Mouse (Mus musculus): Measurements from ENCODE around the gene Otogl. TPM values are rescaled to one million over a fixed set of nuclear protein-coding genes. Genes with fewer than 3 reads are reported as not detected.

Gene Otogl
- 0.09 and 0.11 TPM in 2 replicates for polyA plus RNA-seq (2015; fragmentation: Nextera tagmentation; extraction: Ambion mirVana)

GRCm38 (mm10) chr10:107912084-107912573 lies at the start of gene Otogl:
Gene Otogl (minus strand): TSS chr10:107912134.
- H3K9ac ChIP-seq = no peak within 1 kb of the TSS
- 54% methylated on average over 7 of the region's 7 CpGs for WGBS
- no peak within 1 kb of the TSS for H3K27ac ChIP-seq (replicated peaks)
- H3K4me2 ChIP-seq = no peak within 1 kb of the TSS
- H3K36me3 ChIP-seq = no peaks in the 10 kb centered on the region
- ATAC-seq (ENCODE audit: extremely low read depth, insufficient number of reproducible peaks, low FRiP score, low TSS enrichment) = no peak
- H3K4me1 ChIP-seq = peaks cover 16% of the 10 kb centered on the region
- H3K4me3 ChIP-seq = no peak within 1 kb of the TSS
- H3K9me3 ChIP-seq = peaks cover 10% of the 10 kb centered on the region
- no peaks in the 10 kb centered on the region for H3K27me3 ChIP-seq (replicated peaks)

GRCm38 (mm10) chr10:107956588-107956987 lies 44.7 kb upstream of the Otogl start:
- no peak for ATAC-seq (ENCODE audit: extremely low read depth, insufficient number of reproducible peaks, low FRiP score, low TSS enrichment)
- Histone ChIP-seq H3K27me3 (replicated peaks) (no peaks in the 10 kb centered on the region), H3K4me1 (peaks cover 4% of the 10 kb centered on the region), H3K4me2 (no peak overlapping the region), H3K4me3 (no peak overlapping the region), H3K9ac (no peak overlapping the region), H3K36me3 (no peaks in the 10 kb centered on the region), H3K27ac (replicated peaks) (no peak overlapping the region), H3K9me3 (peaks cover 4% of the 10 kb centered on the region; the same call in 1 of the 2 replicates)
- WGBS = 81% methylated on average over 5 of the region's 5 CpGs

GRCm38 (mm10) chr10:107954444-107954843 lies 42.5 kb upstream of the Otogl start:
- 82% methylated on average over 6 of the region's 6 CpGs for WGBS
- Histone ChIP-seq H3K9ac (no peak overlapping the region), H3K4me1 (peaks cover 5% of the 10 kb centered on the region), H3K4me2 (no peak overlapping the region), H3K4me3 (no peak overlapping the region), H3K36me3 (no peaks in the 10 kb centered on the region), H3K27ac (replicated peaks) (no peak overlapping the region), H3K27me3 (replicated peaks) (no peaks in the 10 kb centered on the region), H3K9me3 (no peaks in the 10 kb centered on the region)
- no peak for ATAC-seq (ENCODE audit: extremely low read depth, insufficient number of reproducible peaks, low FRiP score, low TSS enrichment)

GRCm38 (mm10) chr10:107951596-107951995 lies 39.7 kb upstream of the Otogl start:
- no peaks in the 10 kb centered on the region for H3K27me3 ChIP-seq (replicated peaks)
- H3K4me2 ChIP-seq = no peak overlapping the region
- no peaks in the 10 kb centered on the region for H3K9me3 ChIP-seq
- H3K4me3 ChIP-seq = no peak overlapping the region
- ATAC-seq (ENCODE audit: extremely low read depth, insufficient number of reproducible peaks, low FRiP score, low TSS enrichment) = no peak
- no peak overlapping the region for H3K9ac ChIP-seq
- H3K4me1 ChIP-seq = peaks cover 7% of the 10 kb centered on the region
- no peak overlapping the region for H3K27ac ChIP-seq (replicated peaks)
- no peaks in the 10 kb centered on the region for H3K36me3 ChIP-seq
- whole genome bisulfite sequencing = 50% methylated on average over 6 of the region's 6 CpGs

GRCm38 (mm10) chr10:107949945-107950344 lies 38.0 kb upstream of the Otogl start:
- Histone ChIP-seq H3K4me3 (no peak overlapping the region), H3K36me3 (no peaks in the 10 kb centered on the region), H3K9ac (no peak overlapping the region), H3K9me3 (no peaks in the 10 kb centered on the region), H3K27me3 (replicated peaks) (no peaks in the 10 kb centered on the region), H3K4me1 (peaks cover 11% of the 10 kb centered on the region), H3K27ac (replicated peaks) (no peak overlapping the region), H3K4me2 (no peak overlapping the region)
- no peak for ATAC-seq (ENCODE audit: extremely low read depth, insufficient number of reproducible peaks, low FRiP score, low TSS enrichment)
- WGBS = 86% methylated on average over 5 of the region's 5 CpGs

DNA sequence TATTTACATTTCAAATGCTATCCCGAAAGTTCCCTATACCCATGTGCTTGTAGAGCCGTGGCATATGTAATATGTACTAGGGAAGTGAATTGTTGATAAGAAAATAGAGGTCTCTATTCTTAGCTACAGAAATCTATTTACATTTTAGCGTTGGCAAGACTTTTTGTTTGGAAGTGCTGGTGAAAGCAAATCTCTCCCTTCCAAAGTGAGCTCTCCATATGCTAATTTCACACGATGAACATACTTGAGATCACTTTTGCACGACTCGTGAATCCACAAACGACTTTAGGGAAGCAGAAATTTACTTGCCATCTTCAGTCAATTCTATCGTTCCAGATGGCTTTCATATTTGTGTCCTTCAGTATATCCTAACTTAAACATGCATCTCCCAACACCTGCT lies 36.7 kb upstream of the Otogl start:
- H3K4me1 ChIP-seq = peaks cover 11% of the 10 kb centered on the region
- no peaks in the 10 kb centered on the region for H3K9me3 ChIP-seq
- ATAC-seq (ENCODE audit: extremely low read depth, insufficient number of reproducible peaks, low FRiP score, low TSS enrichment) = no peak
- no peak overlapping the region for H3K27ac ChIP-seq (replicated peaks)
- no peak overlapping the region for H3K4me3 ChIP-seq
- H3K9ac ChIP-seq = no peak overlapping the region
- H3K4me2 ChIP-seq = no peak overlapping the region
- no peaks in the 10 kb centered on the region for H3K27me3 ChIP-seq (replicated peaks)
- WGBS = 56% methylated on average over 8 of the region's 8 CpGs
- H3K36me3 ChIP-seq = no peaks in the 10 kb centered on the region

GRCm38 (mm10) chr10:107948038-107948437 lies 36.1 kb upstream of the Otogl start:
- no peaks in the 10 kb centered on the region for H3K27me3 ChIP-seq (replicated peaks)
- WGBS = 78% methylated on average over 1 of the region's 1 CpGs
- no peak overlapping the region for H3K9ac ChIP-seq
- H3K4me2 ChIP-seq = no peak overlapping the region
- H3K4me3 ChIP-seq = no peak overlapping the region
- no peaks in the 10 kb centered on the region for H3K36me3 ChIP-seq
- ATAC-seq (ENCODE audit: extremely low read depth, insufficient number of reproducible peaks, low FRiP score, low TSS enrichment) = no peak
- H3K4me1 ChIP-seq = peaks cover 11% of the 10 kb centered on the region
- no peak overlapping the region for H3K27ac ChIP-seq (replicated peaks)
- no peaks in the 10 kb centered on the region for H3K9me3 ChIP-seq

- Histone ChIP-seq H3K4me1 (peaks cover 7% of the 10 kb centered on the region; the same call in 1 of the 2 replicates), H3K36me3 (no peaks in the 10 kb centered on the region), H3K4me3 (no peak overlapping the region), H3K9ac (no peak overlapping the region), H3K27ac (replicated peaks) (no peak overlapping the region), H3K9me3 (no peaks in the 10 kb centered on the region), H3K4me2 (no peak overlapping the region), H3K27me3 (replicated peaks) (no peaks in the 10 kb centered on the region)
- WGBS = 31% methylated on average over 5 of the region's 5 CpGs
- no peak for ATAC-seq (ENCODE audit: extremely low read depth, insufficient number of reproducible peaks, low FRiP score, low TSS enrichment)
Measured at GRCm38 (mm10) chr10:107946348-107946747, 34.4 kb upstream of the Otogl start.

DNA sequence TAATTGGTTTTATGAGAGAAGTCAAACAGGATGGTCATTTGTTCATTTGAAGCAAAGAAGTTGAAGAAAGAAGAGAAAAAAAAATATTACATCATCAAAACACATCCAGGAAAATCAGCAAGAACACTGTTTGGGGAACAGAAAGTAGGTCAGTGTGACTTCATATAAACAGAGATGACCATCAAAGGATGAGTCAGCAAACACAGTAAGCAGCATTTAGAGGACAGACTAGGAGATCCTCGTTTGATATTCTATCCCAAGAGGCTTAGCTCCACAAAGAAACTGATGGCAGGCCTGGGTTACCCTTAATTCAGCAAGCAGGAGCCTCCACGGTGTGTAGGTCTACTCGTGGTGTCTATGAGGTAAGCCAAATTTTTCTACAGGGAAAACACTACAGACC lies 31.9 kb upstream of the Otogl start:
- no peak overlapping the region for H3K9ac ChIP-seq
- no peaks in the 10 kb centered on the region for H3K36me3 ChIP-seq
- H3K4me3 ChIP-seq = no peak overlapping the region
- H3K27ac ChIP-seq (replicated peaks) = no peak overlapping the region
- WGBS = 72% methylated on average over 3 of the region's 3 CpGs
- no peaks in the 10 kb centered on the region for H3K9me3 ChIP-seq
- H3K4me2 ChIP-seq = no peak overlapping the region
- peaks cover 23% of the 10 kb centered on the region for H3K4me1 ChIP-seq
- ATAC-seq (ENCODE audit: extremely low read depth, insufficient number of reproducible peaks, low FRiP score, low TSS enrichment) = no peak
- H3K27me3 ChIP-seq (replicated peaks) = no peaks in the 10 kb centered on the region

DNA sequence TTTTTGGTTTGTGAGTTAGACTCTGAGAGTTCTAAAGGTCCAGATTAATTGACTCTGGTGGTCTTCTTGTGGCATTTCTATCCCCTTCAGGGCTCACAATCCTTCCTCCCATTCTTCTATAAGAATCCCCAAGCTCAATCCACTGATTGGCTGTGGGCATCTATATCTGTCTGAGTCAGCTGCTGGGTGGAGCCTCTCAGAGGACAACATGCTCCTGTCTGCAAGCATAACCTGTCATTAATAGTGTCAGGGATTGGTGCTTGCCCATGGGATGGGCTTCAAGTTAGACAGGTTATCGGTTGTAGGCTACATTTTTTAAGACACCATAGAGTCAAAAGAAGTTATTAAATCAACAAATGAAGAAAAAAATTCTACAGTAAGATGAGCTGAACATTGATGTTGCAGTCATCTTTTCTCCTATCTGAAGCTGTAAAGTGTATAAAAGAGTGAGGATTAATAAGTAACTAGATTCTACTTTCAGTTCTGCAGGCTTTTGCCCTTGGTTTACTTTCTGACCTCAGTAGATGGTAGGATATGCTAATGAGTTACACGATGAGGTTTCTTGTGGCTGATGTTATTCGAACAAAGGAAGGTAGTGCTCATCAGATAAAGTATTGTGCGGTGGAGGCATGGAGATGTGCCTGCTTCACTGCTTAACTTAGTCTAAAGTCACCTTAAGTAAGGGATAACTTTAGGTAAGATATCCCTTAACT lies 29.4 kb upstream of the Otogl start:
- no peak overlapping the region for H3K4me3 ChIP-seq
- ATAC-seq (ENCODE audit: extremely low read depth, insufficient number of reproducible peaks, low FRiP score, low TSS enrichment) = no peak
- H3K9me3 ChIP-seq = no peaks in the 10 kb centered on the region
- peaks cover 18% of the 10 kb centered on the region for H3K4me1 ChIP-seq
- no peaks in the 10 kb centered on the region for H3K36me3 ChIP-seq
- WGBS = 85% methylated on average over 4 of the region's 4 CpGs
- H3K27me3 ChIP-seq (replicated peaks) = no peaks in the 10 kb centered on the region
- no peak overlapping the region for H3K9ac ChIP-seq
- H3K4me2 ChIP-seq = no peak overlapping the region
- H3K27ac ChIP-seq (replicated peaks) = 0 out of 2 replicates have a peak overlapping the region, but pooled peaks have one; percentile 9

DNA sequence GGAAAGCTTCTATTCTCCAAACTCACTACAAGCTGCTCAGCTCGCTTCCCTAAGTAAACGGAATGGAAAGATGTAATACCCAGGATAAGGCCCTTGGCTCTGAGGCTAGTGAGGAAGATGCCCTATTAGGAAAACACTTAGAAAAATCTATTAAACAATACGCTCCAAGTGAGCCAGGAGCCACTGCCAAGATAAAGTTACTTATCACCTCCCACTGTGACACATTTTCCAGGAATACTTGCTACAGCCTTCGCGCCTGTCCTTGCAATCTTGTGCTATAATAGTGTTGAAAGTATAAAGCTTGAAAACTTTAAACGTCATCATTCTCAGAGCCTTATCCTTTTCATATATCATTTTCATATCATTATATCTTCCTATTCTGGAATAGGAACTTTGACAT lies 28.4 kb upstream of the Otogl start:
- no peak overlapping the region for H3K9ac ChIP-seq
- no peak overlapping the region for H3K4me3 ChIP-seq
- no peak for ATAC-seq (ENCODE audit: extremely low read depth, insufficient number of reproducible peaks, low FRiP score, low TSS enrichment)
- whole genome bisulfite sequencing = 15% methylated on average over 6 of the region's 6 CpGs
- peak overlapping the region; percentile 66 for H3K27ac ChIP-seq (replicated peaks)
- peak overlapping the region; percentile 30 for H3K4me2 ChIP-seq
- no peaks in the 10 kb centered on the region for H3K9me3 ChIP-seq
- H3K36me3 ChIP-seq = no peaks in the 10 kb centered on the region
- no peaks in the 10 kb centered on the region for H3K27me3 ChIP-seq (replicated peaks)
- H3K4me1 ChIP-seq = peaks cover 17% of the 10 kb centered on the region

- ATAC-seq (ENCODE audit: extremely low read depth, insufficient number of reproducible peaks, low FRiP score, low TSS enrichment) = no peak
- Histone ChIP-seq H3K9me3 (no peaks in the 10 kb centered on the region), H3K36me3 (no peaks in the 10 kb centered on the region), H3K27me3 (replicated peaks) (no peaks in the 10 kb centered on the region), H3K4me2 (peak overlapping the region; percentile 30), H3K4me3 (no peak overlapping the region), H3K27ac (replicated peaks) (peak overlapping the region; percentile 66), H3K4me1 (peaks cover 19% of the 10 kb centered on the region), H3K9ac (no peak overlapping the region)
- 77% methylated on average over 6 of the region's 6 CpGs for WGBS
Measured at GRCm38 (mm10) chr10:107939821-107940220, 27.9 kb upstream of the Otogl start.
